Mouse (Mus musculus): Measurements from ENCODE around the gene E130116L18Rik. TPM values are rescaled to one million over a fixed set of nuclear protein-coding genes. Genes with fewer than 3 reads are reported as not detected.
"Not testable (repeated sequence)": the region's sequence is repeated elsewhere in the genome, so short reads cannot be mapped to it uniquely, and the experiment has no call there.

Gene E130116L18Rik
- total RNA-seq, 2 experiments from 2014 or later, result not detected

GRCm38 (mm10) chr5:25183595-25183994 is 39.4 kb downstream of the E130116L18Rik start:
- DNase-seq (ENCODE audit: low spot score in 2 of 2), result no peak

- DNase-seq (ENCODE audit: low spot score in 2 of 2), result no peak
Observed at GRCm38 (mm10) chr5:25181004-25181531, 41.9 kb downstream of the E130116L18Rik start, which contains the start of gene Galntl5. Gene Galntl5 (plus strand): TSS chr5:25181460.

- no peak for DNase-seq (ENCODE audit: low spot score in 2 of 2)
Observed at GRCm38 (mm10) chr5:25179936-25180488, 42.9 kb downstream of the E130116L18Rik start.

GRCm38 (mm10) chr5:25179284-25179683 is 43.7 kb downstream of the E130116L18Rik start:
- DNase-seq (ENCODE audit: low spot score in 2 of 2), result no peak

- not testable (repeated sequence) for DNase-seq (ENCODE audit: low spot score in 2 of 2)
Observed at GRCm38 (mm10) chr5:25178543-25178942, 44.4 kb downstream of the E130116L18Rik start.

- DNase-seq (ENCODE audit: low spot score in 2 of 2), result not testable (repeated sequence)
Observed at GRCm38 (mm10) chr5:25177937-25178336, 45.0 kb downstream of the E130116L18Rik start.

Other genes with a start within 250 kb of the E130116L18Rik start
- gene Prkag2, start 122.5 kb downstream of the E130116L18Rik start, total RNA-seq (2021), result 100 to 1,000 TPM; 119 TPM
- not detected for gene Galntl5, start 41.7 kb downstream of the E130116L18Rik start, total RNA-seq (2021)
- 10 to 100 TPM; 41.2 to 45.3 TPM for gene Galnt11, start 1.2 kb downstream of the E130116L18Rik start, total RNA-seq (2021)

All from left cerebral cortex, adult 18-20 months (tissue).